Mouse (Mus musculus) ES-Bruce4 (cell line): ENCODE results near the gene Cpsf2. TPM values are rescaled to one million over a fixed set of nuclear protein-coding genes. Genes with fewer than 3 reads are reported as not detected.

Experiments
- H3K27ac ChIP-seq: 2 replicates; pipeline ENCODE4 v1.5.1; 2012; ENCODE audit warnings: low read length, inconsistent platforms; ENCODE audit not compliant: insufficient read depth
- H3K27me3 ChIP-seq: 2 replicates; pipeline ENCODE4 v1.6.1; 2012; ENCODE audit warnings: mild to moderate bottlenecking, low read length, inconsistent platforms; ENCODE audit not compliant: control insufficient read depth, poor library complexity, insufficient read depth, severe bottlenecking
- H3K36me3 ChIP-seq: 2 replicates; pipeline ENCODE4 v1.6.1; 2012; ENCODE audit warnings: inconsistent platforms, mild to moderate bottlenecking, low read length, moderate library complexity; ENCODE audit not compliant: control insufficient read depth, poor library complexity, insufficient read depth, severe bottlenecking
- H3K4me1 ChIP-seq: one replicate; pipeline ENCODE4 v1.8.1; 2011; ENCODE audit warnings: low read length; ENCODE audit not compliant: control insufficient read depth, insufficient read depth
- H3K4me3 ChIP-seq: 2 replicates; pipeline ENCODE4 v1.5.1; 2011; ENCODE audit warnings: low read depth, mild to moderate bottlenecking, low read length
- H3K9ac ChIP-seq: 2 replicates; pipeline ENCODE4 v1.6.1; 2012; ENCODE audit warnings: low read depth, mild to moderate bottlenecking, inconsistent platforms; ENCODE audit not compliant: poor library complexity, severe bottlenecking
- H3K9me3 ChIP-seq: replicated peaks from 2 replicates; pipeline ENCODE4 v1.6.1; 2012; ENCODE audit warnings: mild to moderate bottlenecking, low read length, inconsistent platforms; ENCODE audit not compliant: control insufficient read depth, poor library complexity, insufficient read depth, severe bottlenecking
- CTCF ChIP-seq: IDR thresholded peaks from one replicate; pipeline ENCODE4 v1.8.1; 2011; ENCODE audit warnings: low read depth, low read length
- EP300 ChIP-seq: IDR thresholded peaks from 2 replicates; pipeline ENCODE4 v1.6.1; 2011; ENCODE audit warnings: low read depth, low read length; ENCODE audit not compliant: insufficient read depth
- POLR2A ChIP-seq: IDR thresholded peaks from one replicate; pipeline ENCODE4 v1.8.1; 2011; ENCODE audit warnings: low read length; ENCODE audit not compliant: insufficient read depth
- polyA plus RNA-seq: library from polyadenylated mRNA; stranded (reverse); fragments of >200 nt; gene quantifications from 2 replicates; pipeline ENCODE4 v1.2.4, GENCODE M21; 2011; ENCODE audit warnings: low read depth; ENCODE audit not compliant: missing spikeins, insufficient read depth, insufficient read length

Cpsf2 gene
- polyA plus RNA-seq, 1 experiment: 39.1 TPM

DNA sequence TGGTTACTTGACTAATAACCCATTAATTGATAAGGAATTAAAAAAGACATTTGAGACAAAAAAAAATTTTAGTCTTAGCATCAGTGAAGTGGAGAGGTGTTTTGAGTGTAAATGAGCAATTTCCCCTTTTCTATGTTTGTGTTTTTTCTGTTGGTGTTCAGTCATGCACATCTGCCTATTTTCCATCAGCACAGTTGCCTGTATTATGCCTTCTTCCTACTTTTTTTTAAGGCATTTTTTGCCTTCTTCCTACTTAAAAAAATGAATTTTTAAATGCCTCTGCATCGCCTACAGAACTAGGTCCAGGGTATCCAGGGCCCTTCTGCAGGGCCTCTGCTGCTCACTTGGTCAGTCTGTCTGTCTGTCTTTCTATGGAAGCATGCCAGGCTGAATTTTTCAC is 2.8 kb downstream of the Cpsf2 start:
- H3K4me3 ChIP-seq: no peak overlapping the region
- H3K9me3 ChIP-seq: no peaks in the 10 kb centered on the region
- H3K4me1 ChIP-seq: no peaks in the 10 kb centered on the region
- H3K36me3 ChIP-seq: peaks cover 11% of the 10 kb centered on the region
- H3K9ac ChIP-seq: no peak overlapping the region
- no peak for TF ChIP-seq POLR2A
- TF ChIP-seq EP300: no peak
- no peak for TF ChIP-seq CTCF
- H3K27ac ChIP-seq: no peak overlapping the region
- no peaks in the 10 kb centered on the region for H3K27me3 ChIP-seq

- TF ChIP-seq EP300 (no peak), CTCF (no peak), POLR2A (no peak)
- Histone ChIP-seq H3K36me3 (peaks cover 18% of the 10 kb centered on the region), H3K4me1 (no peaks in the 10 kb centered on the region), H3K27me3 (no peaks in the 10 kb centered on the region), H3K9me3 (no peaks in the 10 kb centered on the region), H3K27ac (no peak overlapping the region), H3K9ac (no peak overlapping the region), H3K4me3 (no peak overlapping the region)
Measured at GRCm38 (mm10) chr12:101979213-101979750, 3.5 kb downstream of the Cpsf2 start.

GRCm38 (mm10) chr12:101980266-101980665 is 4.5 kb downstream of the Cpsf2 start:
- no peak for TF ChIP-seq EP300
- TF ChIP-seq POLR2A: no peak
- TF ChIP-seq CTCF: no peak
- Histone ChIP-seq H3K36me3 (peaks cover 27% of the 10 kb centered on the region), H3K9me3 (no peaks in the 10 kb centered on the region), H3K9ac (no peak overlapping the region), H3K4me1 (no peaks in the 10 kb centered on the region), H3K27me3 (no peaks in the 10 kb centered on the region), H3K4me3 (no peak overlapping the region), H3K27ac (no peak overlapping the region)

DNA sequence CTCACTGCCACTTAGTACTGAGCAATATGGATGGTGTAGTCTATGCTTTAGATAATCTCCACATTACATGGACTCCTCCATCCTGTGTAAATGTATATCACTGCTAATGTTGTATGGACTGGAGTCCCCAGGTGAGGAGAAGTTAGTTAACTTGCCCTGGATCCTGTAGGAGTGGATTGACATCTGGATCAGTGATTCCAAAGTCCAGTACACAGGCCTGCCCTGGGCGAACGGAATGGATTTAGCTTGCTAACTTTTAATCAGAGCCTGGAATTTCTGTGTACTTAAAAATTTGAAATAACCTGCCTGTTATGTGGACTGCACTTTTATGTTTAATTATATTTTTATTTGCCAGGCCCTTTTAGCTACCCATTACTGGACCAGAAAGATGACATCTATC is 5.8 kb downstream of the Cpsf2 start:
- Histone ChIP-seq H3K27ac (no peak overlapping the region), H3K4me3 (no peak overlapping the region), H3K9ac (no peak overlapping the region), H3K9me3 (no peaks in the 10 kb centered on the region), H3K4me1 (no peaks in the 10 kb centered on the region), H3K36me3 (peaks cover 30% of the 10 kb centered on the region), H3K27me3 (no peaks in the 10 kb centered on the region)
- TF ChIP-seq CTCF (no peak), EP300 (no peak), POLR2A (no peak)

DNA sequence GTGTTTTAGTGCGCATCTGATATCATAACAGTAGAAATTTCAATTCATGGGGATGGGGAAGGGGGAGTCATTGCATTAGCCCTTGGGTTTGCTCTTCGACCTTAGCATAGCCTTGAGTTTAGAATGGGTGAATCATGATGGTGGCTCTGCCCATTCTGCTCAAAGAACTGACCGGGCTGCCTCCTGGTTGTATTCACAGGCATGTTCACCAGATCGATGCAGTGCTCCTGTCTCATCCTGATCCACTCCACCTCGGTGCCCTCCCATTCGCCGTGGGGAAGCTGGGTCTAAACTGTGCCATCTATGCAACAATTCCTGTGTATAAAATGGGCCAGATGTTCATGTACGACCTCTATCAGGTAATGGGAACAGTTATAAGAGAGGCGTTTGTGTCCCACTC is 7.2 kb downstream of the Cpsf2 start:
- Histone ChIP-seq H3K9me3 (no peaks in the 10 kb centered on the region), H3K27me3 (no peaks in the 10 kb centered on the region), H3K4me1 (no peaks in the 10 kb centered on the region), H3K27ac (no peak overlapping the region), H3K36me3 (peaks cover 38% of the 10 kb centered on the region), H3K4me3 (no peak overlapping the region), H3K9ac (no peak overlapping the region)
- TF ChIP-seq POLR2A (no peak), CTCF (no peak), EP300 (no peak)

DNA sequence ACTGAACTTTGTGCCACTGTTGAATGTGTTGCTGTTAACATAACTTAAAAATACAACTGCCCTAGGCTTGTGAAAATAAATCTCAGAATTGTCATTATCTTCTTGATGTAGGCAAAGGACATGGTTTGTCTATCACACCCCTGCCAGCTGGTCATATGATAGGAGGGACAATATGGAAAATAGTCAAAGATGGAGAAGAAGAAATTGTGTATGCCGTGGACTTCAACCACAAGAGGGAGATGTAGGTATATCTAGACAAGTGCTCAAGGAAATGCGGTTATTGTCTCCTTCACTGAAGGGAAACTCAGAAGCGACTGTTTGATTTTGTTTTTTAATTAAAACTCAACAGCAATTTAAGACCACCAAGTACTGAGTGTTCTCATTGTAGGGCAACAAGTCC is 9.3 kb downstream of the Cpsf2 start:
- Histone ChIP-seq H3K36me3 (peaks cover 51% of the 10 kb centered on the region), H3K4me1 (no peaks in the 10 kb centered on the region), H3K9ac (no peak overlapping the region), H3K9me3 (no peaks in the 10 kb centered on the region), H3K27ac (no peak overlapping the region), H3K27me3 (no peaks in the 10 kb centered on the region), H3K4me3 (no peak overlapping the region)
- TF ChIP-seq EP300 (no peak), POLR2A (no peak), CTCF (no peak)
